Mouse (Mus musculus) olfactory bulb, adult 2 months (tissue): ENCODE results near the gene Nolc1. TPM values are rescaled to one million over a fixed set of nuclear protein-coding genes. Genes with fewer than 3 reads are reported as not detected.

Experiments
- H3K27ac ChIP-seq: fragments of 200-500 bp; 2 replicates; pipeline ENCODE4 v1.5.1; 2012; ENCODE audit warnings: low read depth, low read length; ENCODE audit not compliant: insufficient read depth
- H3K4me1 ChIP-seq: fragments of 200-500 bp; 2 replicates; pipeline ENCODE4 v1.6.1; 2012; ENCODE audit warnings: low read length; ENCODE audit not compliant: control insufficient read depth, insufficient read depth
- H3K4me3 ChIP-seq: fragments of 200-500 bp; 2 replicates; pipeline ENCODE4 v1.5.1; 2012; ENCODE audit warnings: mild to moderate bottlenecking, low read depth, low read length, moderate library complexity; ENCODE audit not compliant: insufficient read depth
- CTCF ChIP-seq: fragments of 200-500 bp; IDR thresholded peaks from 2 replicates; pipeline ENCODE4 v1.5.1; 2012; ENCODE audit warnings: low read depth, mild to moderate bottlenecking, low read length, moderate library complexity; ENCODE audit not compliant: insufficient read depth
- POLR2A ChIP-seq: fragments of 200-500 bp; IDR thresholded peaks from 2 replicates; pipeline ENCODE4 v1.6.1; 2012; ENCODE audit warnings: mild to moderate bottlenecking, low read depth, low read length, moderate library complexity; ENCODE audit not compliant: insufficient read depth
- WGBS: fragments of 180-500 bp; shearing (Covaris S2); methylation state at CpG from one replicate; pipeline ENCODE4 v1.1.7; 2018; 5-methylcytosine and 5-hydroxymethylcytosine counted together
- polyA plus RNA-seq: library from polyadenylated mRNA; stranded (reverse); fragments of >200 nt; gene quantifications from 2 replicates; pipeline ENCODE4 v1.2.4, GENCODE M21; 2012; ENCODE audit warnings: low replicate concordance; ENCODE audit not compliant: missing spikeins, insufficient read depth, insufficient read length

Gene Nolc1
- not detected in 2 replicates for polyA plus RNA-seq

DNA sequence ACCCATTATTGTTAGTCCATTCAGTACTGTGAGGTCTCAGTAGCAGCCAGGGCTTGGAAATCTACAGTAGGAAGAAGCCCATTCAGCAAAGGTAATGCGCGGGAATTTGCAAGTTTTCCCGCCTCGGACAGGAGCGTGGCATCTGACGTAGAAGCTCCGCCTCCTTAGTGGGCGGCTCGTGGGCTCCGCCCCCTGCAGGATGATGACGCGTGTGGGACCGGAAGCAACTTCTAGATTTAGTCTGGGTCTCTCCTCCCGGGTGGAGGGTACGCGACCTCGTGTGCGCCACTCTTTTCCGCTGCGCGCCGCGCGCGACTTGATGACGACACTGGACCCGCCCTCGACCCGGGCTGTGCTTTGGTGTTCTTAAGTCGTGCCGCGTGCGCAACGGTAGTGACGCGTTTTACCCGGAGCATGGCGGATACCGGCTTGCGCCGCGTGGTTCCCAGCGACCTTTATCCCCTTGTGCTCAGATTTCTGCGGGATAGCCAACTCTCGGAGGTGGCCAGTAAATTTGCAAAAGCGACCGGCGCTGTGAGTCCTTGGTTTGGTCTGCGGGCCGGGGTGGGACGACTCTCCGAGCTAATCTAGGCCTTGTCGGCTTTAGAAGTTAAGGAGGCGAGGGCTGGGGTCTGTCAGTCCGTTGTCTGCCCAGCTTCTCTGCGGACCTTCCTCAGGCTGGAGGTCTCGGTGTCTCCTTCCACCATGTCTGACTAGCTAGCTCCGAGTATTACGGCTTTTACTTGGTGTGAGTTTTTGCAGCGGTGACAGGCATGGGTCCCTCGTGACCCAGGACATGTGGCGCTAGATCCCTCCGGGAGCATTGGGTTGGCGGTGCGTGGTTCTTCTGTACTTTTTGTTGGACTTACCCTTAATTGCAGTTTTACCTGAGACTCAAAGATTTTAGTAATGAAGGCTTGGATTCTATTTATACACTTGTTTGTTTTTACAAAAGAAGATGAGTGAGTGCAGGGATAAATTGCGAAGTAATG, at the start of gene Nolc1:
Gene Nolc1 (plus strand): TSS at position 248 of the 992 bp plus-strand sequence.
- Histone ChIP-seq H3K4me3 (peak within 1 kb of the TSS; percentile 77), H3K4me1 (peaks cover 3% of the 10 kb centered on the region; the same call in 1 of the 2 replicates), H3K27ac (no peak within 1 kb of the TSS; the same call in 1 of the 2 replicates)
- WGBS, result under 1% methylated on average over 66 of the region's 66 CpGs
- TF ChIP-seq POLR2A (peak; percentile 58; the same call in 1 of the 2 replicates), CTCF (no peak)

DNA sequence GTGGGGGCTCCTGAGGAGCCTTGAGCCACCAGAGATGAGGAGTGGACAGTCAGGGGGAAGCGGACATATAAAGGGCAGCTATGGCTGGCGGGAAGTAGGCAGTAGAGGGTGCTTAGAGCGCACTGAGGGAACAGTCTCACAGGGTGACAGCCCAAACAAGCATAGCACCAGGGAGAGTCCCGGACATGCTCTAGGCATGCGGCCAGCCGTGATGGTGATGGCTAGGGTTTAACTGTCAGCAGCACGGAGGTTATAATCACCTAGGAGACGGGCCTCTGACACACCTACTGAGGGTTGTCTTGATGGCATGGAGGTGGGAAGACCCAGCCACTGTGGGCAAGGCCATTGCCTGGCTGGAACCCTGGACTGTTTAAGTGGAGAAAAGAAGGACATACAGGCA, 49.1 kb upstream of the Nolc1 start:
- no peak for TF ChIP-seq CTCF
- no peak for TF ChIP-seq POLR2A
- Histone ChIP-seq H3K4me1 (peaks cover under 1% of the 10 kb centered on the region; the same call in 1 of the 2 replicates), H3K27ac (no peak overlapping the region), H3K4me3 (no peak overlapping the region)
- 55% methylated on average over 8 of the region's 8 CpGs for WGBS

DNA sequence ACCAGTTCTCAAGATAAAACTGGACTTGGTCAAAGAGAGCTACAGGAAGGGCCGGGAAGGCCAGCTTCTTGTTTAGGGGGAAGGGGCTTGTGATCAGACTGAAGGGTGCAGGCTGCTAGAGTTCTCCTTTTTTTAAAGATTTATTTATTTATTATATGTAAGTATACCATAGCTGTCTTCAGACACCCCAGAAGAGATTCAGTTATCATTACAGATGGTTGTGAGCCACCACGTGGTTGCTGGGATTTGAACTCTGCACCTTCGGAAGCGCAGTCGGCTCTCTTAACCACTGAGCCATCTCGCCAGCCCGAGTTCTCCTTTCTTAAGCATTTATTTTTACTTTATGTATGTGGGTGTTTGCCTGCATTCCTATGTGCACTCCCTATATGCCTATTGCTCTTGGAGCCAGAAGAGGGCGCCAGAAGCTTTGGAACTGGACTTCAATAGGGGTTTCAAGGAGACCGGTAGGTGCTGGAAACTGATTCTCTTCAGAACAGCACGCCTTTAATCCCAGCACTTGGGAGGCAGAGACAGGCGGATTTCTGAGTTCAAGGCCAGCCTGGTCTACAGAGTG, 46.8 kb upstream of the Nolc1 start:
- WGBS, result 76% methylated on average over 11 of the region's 11 CpGs
- TF ChIP-seq POLR2A (no peak), CTCF (no peak)
- peaks cover 12% of the 10 kb centered on the region for H3K4me1 ChIP-seq
- no peak overlapping the region for H3K27ac ChIP-seq
- no peak overlapping the region for H3K4me3 ChIP-seq

DNA sequence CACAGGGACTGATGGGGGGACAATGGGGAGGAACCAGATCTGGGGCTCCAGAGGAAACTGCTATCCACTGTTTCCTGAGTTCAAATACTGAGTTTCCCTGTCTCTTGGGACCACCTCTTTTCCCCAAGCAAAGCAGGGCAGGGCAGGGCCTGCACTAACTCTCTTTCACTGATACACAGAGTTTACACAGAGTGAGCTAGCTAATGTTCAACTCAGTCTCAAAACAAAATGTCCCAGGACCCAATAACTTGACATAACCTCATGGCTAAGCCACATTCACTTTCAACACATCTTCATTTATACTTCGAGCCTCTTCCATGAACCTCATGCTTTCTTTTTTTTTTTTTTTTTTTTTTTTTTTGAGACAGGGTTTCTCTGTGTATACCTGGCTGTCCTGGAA, 46.0 kb upstream of the Nolc1 start:
- 93% methylated on average over 1 of the region's 1 CpGs for WGBS
- TF ChIP-seq CTCF (no peak), POLR2A (no peak)
- Histone ChIP-seq H3K4me3 (no peak overlapping the region), H3K4me1 (peaks cover 12% of the 10 kb centered on the region), H3K27ac (no peak overlapping the region)

DNA sequence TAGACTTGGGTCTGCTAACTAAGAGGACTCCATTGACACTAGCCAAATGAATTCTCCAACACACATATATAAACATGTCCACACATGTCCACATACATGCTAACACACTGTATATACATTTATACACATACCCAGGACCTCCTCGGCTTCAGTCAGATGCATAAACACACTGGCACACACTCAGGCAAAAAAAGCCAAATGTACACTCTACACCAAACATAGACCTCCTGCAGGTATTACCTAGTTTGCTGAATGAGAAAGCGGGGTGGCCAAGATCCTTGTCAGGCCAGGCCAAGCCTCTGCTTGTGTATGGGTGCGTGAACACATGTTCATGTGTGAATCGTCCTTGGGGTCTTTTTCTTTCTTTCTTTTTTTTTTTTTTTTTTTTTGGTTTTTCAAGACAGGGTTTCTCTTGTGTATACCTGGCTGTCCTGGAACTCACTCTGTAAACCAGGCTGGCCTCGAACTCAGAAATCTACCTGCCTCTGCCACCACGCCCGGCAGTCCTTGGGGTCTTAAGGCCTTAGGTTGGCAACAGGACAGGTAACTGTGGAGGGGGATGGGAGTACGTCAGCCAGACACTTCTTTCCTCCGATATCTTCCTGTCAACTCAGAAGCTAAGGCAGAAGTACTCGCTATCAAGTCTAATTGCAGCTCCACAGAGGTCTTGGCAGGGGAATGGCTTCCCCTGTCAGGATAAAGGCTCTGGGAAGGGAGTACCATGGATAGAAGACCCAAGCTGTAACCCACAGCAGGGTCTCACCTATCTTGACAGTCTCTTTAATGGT, 45.3 kb upstream of the Nolc1 start:
- H3K4me1 ChIP-seq, result peaks cover 12% of the 10 kb centered on the region
- 89% methylated on average over 10 of the region's 10 CpGs for WGBS
- no peak overlapping the region for H3K4me3 ChIP-seq
- H3K27ac ChIP-seq, result no peak overlapping the region
- TF ChIP-seq CTCF (no peak), POLR2A (no peak)

DNA sequence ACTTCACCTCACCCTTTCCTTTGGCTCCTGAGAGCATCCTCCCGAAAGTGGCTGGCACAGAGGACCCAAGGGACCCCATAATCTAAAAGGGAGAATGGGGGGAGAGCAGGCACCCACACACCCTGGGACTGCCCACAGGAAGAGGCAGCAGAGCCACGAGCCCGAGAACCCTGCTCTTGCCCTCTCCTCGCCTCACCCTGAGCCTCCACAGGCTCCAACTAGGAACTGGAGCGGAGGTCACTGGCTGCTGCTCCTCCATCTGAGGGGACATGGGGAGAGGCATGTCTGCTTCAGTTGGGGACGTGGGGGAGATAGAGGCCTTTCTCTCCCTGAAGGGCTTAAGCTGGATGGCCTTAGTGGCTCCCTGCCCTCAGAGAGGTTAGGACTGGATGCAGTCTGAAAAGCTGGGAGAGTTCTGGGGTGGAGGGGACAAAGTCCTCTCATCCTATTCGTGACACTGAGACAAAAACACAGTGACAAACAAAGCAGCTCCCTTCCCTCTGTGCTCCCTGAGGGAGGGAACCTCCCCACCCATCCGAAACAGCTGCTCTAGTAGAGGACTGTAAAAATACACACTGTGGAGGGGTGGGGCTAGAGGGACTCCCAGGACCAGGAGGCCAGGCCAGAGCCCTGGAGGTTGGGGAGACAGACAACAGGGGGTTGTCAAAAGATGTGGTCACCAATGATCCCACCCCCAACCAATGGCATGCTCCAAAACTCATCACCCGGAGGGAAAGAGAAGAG, 43.8 kb upstream of the Nolc1 start:
- Histone ChIP-seq H3K4me1 (peaks cover 14% of the 10 kb centered on the region), H3K4me3 (no peak overlapping the region), H3K27ac (no peak overlapping the region)
- WGBS, result 64% methylated on average over 9 of the region's 9 CpGs
- no peak for TF ChIP-seq CTCF
- no peak for TF ChIP-seq POLR2A

DNA sequence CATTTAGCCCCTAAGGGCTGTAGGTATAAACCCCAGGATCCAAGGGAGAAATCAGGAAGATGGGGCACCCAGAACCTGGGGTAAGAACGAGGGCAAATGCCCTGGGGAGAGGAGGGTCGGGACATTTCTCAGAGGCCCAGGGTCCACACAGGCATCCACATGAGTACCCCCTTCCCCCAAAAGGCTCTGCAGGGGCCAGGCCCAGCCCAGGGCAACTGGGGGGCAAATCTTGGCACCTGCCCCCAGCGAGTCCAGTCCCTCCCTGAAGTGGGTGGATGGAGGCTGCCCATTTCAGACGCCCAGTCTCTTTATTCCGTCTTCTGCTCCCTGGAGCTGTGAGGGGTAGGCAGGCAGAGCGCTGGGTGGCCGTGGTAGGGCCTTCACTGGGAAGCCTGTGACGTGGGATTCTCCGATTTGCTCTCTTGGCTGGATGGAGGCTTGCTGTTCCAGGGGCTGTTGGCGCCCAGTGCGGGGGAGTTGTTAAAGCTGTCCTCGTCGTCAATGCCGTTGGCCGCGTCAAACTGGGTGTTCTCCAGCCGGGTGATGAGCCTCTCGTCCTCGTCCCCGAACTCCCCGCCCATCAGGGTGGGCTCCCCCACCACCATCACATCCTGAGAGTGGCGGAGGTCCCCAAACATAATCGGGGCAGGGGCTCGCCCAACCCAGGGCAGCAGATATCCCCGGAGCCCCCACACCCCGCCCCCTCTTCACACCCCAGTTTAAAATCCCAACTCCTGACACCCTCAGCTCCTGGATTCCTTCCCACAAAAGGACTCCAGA, 42.7 kb upstream of the Nolc1 start:
- TF ChIP-seq POLR2A (no peak), CTCF (no peak)
- no peak overlapping the region for H3K4me3 ChIP-seq
- WGBS, result 57% methylated on average over 26 of the region's 26 CpGs
- no peak overlapping the region for H3K27ac ChIP-seq
- H3K4me1 ChIP-seq, result peaks cover 23% of the 10 kb centered on the region
